Mouse (Mus musculus) regulatory T cell (primary cell): ENCODE data around the gene Wdr26.

ENCODE experiments used
- in situ Hi-C: fragments of 300-600 bp; cut with MboI, MseI; formaldehyde crosslinking; loops from one replicate; pipeline ENCODE4 v1.15.1; 2025; ENCODE audit warnings: high pct_unique_total_duplicates

The Wdr26 gene

GRCm38 (mm10) chr1:181241185-181241584 lies 29.4 kb upstream of the Wdr26 start:
- in situ Hi-C loops: loop anchor here (10.0 to 25.0 kb wide), 3 partner anchors 706 to 1276 kb away; partner anchors contain the start of genes Capn2 and Cdc42bpa

GRCm38 (mm10) chr1:181237332-181237731 lies 25.5 kb upstream of the Wdr26 start:
- in situ Hi-C loops: loop anchor here (25.0 kb wide), 1 partner anchor 1275 kb away; the partner anchor contains the start of gene Capn2

GRCm38 (mm10) chr1:181234326-181235035 lies 22.7 kb upstream of the Wdr26 start:
- in situ Hi-C loops: loop anchor here (25.0 kb wide), 1 partner anchor 1278 kb away; the partner anchor contains the start of gene Capn2

GRCm38 (mm10) chr1:181233734-181234133 lies 21.9 kb upstream of the Wdr26 start:
- in situ Hi-C loops: loop anchor here (25.0 kb wide), 1 partner anchor 1279 kb away; the partner anchor contains the start of gene Capn2

GRCm38 (mm10) chr1:181232307-181233027 lies 20.7 kb upstream of the Wdr26 start:
- in situ Hi-C loops: loop anchor here (25.0 kb wide), 1 partner anchor 1280 kb away; the partner anchor contains the start of gene Capn2

- in situ Hi-C loops: loop anchor here (25.0 kb wide), 1 partner anchor 1280 kb away; the partner anchor contains the start of gene Capn2
These were observed 20.0 kb upstream of the Wdr26 start for GRCm38 (mm10) chr1:181231821-181232220.

- in situ Hi-C loops: loop anchor here (25.0 kb wide), 1 partner anchor 1281 kb away; the partner anchor contains the start of gene Capn2
These were observed 19.5 kb upstream of the Wdr26 start for GRCm38 (mm10) chr1:181231262-181231661.

- in situ Hi-C loops: loop anchor here (25.0 kb wide), 1 partner anchor 1282 kb away; the partner anchor contains the start of gene Capn2
These were observed 18.9 kb upstream of the Wdr26 start for GRCm38 (mm10) chr1:181230731-181231148.

- in situ Hi-C loops: loop anchor here (10.0 to 25.0 kb wide), 2 partner anchors 616 to 1283 kb away; partner anchors contain the start of genes Capn2 and Lbr
These were observed 17.2 kb upstream of the Wdr26 start for GRCm38 (mm10) chr1:181229046-181229445.

GRCm38 (mm10) chr1:181228591-181228990 lies 16.8 kb upstream of the Wdr26 start:
- in situ Hi-C loops: loop anchor here (10.0 to 25.0 kb wide), 2 partner anchors 616 to 1284 kb away; partner anchors contain the start of genes Capn2 and Lbr

- in situ Hi-C loops: loop anchor here (10.0 to 25.0 kb wide), 2 partner anchors 617 to 1284 kb away; partner anchors contain the start of genes Capn2 and Lbr
These were observed 16.0 kb upstream of the Wdr26 start for GRCm38 (mm10) chr1:181227804-181228203.

- in situ Hi-C loops: loop anchor here (10.0 to 25.0 kb wide), 2 partner anchors 618 to 1285 kb away; partner anchors contain the start of genes Capn2 and Lbr
These were observed 15.0 kb upstream of the Wdr26 start for GRCm38 (mm10) chr1:181226850-181227249.

- in situ Hi-C loops: loop anchor here (10.0 to 25.0 kb wide), 2 partner anchors 620 to 1287 kb away; partner anchors contain the start of genes Capn2 and Lbr
These were observed 13.5 kb upstream of the Wdr26 start for GRCm38 (mm10) chr1:181225281-181225680.

GRCm38 (mm10) chr1:181222041-181222440 lies 10.2 kb upstream of the Wdr26 start:
- in situ Hi-C loops: loop anchor here (10.0 kb wide), 1 partner anchor 623 kb away; the partner anchor contains the start of gene Lbr

- in situ Hi-C loops: loop anchor here (5.0 to 10.0 kb wide), 2 partner anchors 36 to 1068 kb away; partner anchors contain the start of gene Degs1
These were observed 4.5 kb upstream of the Wdr26 start for GRCm38 (mm10) chr1:181216315-181216714.

GRCm38 (mm10) chr1:181214296-181215035 lies 2.7 kb upstream of the Wdr26 start:
- in situ Hi-C loops: loop anchor here (5.0 to 10.0 kb wide), 2 partner anchors 38 to 1070 kb away; partner anchors contain the start of gene Degs1

GRCm38 (mm10) chr1:181211403-181211919 lies 340 bp downstream of the Wdr26 start:
- in situ Hi-C loops: loop anchor here (10.0 kb wide), 1 partner anchor 1073 kb away; the partner anchor contains the start of gene Degs1

GRCm38 (mm10) chr1:181210601-181211402 lies 999 bp downstream of the Wdr26 start:
- in situ Hi-C loops: loop anchor here (10.0 kb wide), 1 partner anchor 1074 kb away; the partner anchor contains the start of gene Degs1

GRCm38 (mm10) chr1:181210147-181210546 lies 1.7 kb downstream of the Wdr26 start:
- in situ Hi-C loops: loop anchor here (10.0 kb wide), 1 partner anchor 1075 kb away; the partner anchor contains the start of gene Degs1
